Mouse (Mus musculus) hematopoietic stem cell, adult 5-6 weeks (primary cell): ENCODE results near the gene Apoc4. TPM values are rescaled to one million over a fixed set of nuclear protein-coding genes. Genes with fewer than 3 reads are reported as not detected.

Experiments
- ATAC-seq, 2 experiments: fragments of 125-278 bp in 1 of 2; replicated peaks in 1 of 2; 2 replicates each; pipeline ENCODE4 v1.8.0; 2016 to 2017; ENCODE audit warnings: inconsistent platforms in 2 of 2, mild to moderate bottlenecking in 2 of 2, moderate number of reproducible peaks in 2 of 2, low read depth in 1 of 2, moderate TSS enrichment in 1 of 2; ENCODE audit not compliant: low FRiP score in 2 of 2, poor library complexity in 2 of 2, severe bottlenecking in 2 of 2, insufficient read depth in 1 of 2, low TSS enrichment in 1 of 2
- total RNA-seq: library from RNA; stranded (forward); fragments of 172-1452, 232-1000 nt; gene quantifications from 2 replicates; pipeline ENCODE4 v1.2.3, GENCODE M21; 2017

Apoc4 gene
- total RNA-seq, 1 experiment from 2014 or later: not detected

DNA sequence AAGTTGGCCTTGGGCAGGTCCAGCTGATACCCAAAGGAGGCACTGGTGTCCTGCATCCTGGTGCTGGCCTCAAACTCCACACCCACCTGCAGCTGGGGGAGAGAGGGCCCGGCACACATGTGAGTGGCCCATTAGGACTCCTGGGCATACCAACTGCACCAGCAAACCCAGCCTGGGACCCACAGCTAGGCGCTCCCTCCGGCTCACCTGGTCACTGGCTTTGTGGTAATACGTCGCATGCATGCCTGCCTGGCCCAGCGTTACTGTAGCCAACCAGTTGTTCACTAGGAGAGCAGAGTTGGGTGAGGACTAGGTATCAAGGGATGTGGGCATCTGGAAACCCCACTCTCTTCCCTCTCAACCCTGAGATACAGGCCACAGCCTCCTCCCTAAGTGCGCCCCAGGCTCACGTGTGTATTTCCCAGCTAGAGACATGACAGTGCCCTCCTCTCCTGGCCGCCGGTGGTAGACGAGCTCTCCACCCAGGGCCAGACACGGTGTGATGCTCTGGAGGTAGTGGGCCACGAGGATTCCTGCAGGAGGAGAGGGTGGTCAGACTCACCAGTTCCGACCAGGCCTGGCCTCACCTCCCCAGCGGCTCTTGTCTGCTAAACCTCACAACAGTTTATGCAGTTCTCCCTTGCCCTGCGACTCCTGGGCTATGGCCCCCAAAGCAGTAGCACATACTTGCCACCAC, 21.7 kb upstream of the Apoc4 start:
- ATAC-seq: no peak

DNA sequence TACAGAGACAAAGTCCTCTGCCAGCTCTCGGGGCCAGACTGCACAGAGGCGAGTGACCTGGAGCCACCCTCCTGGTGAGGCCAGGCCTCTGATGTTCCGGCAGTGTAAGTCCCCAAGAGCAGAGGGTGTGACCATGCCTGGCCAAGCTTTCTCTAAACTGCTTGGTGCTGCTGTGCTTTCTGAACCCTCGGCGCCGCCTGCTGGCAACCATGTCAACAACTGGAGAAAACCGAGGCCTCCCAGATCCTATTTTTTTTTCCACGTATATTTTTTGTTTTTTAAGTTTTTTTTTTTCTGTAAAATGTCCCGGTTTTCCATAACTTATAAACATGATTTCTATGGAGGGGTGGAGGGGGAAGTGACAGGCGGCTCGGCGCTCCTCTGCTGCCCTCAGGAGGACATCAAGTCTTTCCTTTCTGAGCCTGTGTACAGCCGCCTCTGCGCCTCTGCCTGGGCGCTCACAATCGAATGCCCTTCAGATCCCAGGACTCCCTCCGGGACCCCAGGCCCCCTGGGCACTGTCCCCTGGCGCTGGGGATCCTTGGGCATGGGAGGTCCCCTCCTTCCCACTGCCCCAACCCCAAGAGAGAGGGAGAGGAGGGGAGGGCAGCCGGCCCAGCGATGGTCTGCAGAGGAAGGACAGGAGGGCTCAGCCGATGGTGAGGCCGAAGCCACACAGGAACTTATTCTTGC, 19.9 kb upstream of the Apoc4 start:
- ATAC-seq: peak; percentile 22 to 42; a peak in 1 of 4 replicates

DNA sequence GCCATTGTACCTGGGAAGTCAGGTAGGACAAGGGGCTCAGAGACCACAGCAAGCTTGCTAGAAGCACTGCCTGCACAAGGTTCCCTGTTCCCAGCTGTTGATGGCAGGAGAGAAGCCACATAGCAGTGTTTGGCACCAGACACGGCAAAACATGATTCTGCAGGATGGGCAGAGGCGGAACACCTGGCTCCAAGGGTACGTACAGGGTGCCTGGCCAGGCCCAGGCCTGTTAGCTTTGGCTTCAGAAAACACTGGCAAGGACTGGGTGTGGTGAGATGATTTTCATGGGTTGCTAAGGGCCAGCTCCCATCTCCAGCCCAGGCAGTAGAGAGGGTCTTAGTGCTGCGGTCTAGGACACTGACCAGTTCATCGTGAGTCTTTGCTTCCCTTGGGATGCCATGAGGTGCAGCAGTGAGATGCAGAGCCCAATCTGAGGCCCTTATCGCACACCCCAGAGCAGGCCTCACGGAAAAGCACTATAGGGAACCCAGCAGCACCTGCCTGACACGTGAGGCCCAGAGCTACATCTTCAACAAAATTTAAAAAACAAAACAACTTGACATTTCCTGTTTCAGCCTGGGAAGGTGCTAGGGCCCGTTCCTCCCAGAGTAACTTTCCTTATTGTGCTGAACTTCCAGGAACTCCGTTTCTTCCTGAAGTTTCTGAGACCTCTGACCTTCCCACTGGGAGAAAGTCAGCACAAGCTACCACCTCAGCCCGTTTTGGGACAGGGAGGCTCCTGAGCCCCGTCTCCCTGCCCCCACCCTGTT, 19.2 kb upstream of the Apoc4 start:
- no peak for ATAC-seq

DNA sequence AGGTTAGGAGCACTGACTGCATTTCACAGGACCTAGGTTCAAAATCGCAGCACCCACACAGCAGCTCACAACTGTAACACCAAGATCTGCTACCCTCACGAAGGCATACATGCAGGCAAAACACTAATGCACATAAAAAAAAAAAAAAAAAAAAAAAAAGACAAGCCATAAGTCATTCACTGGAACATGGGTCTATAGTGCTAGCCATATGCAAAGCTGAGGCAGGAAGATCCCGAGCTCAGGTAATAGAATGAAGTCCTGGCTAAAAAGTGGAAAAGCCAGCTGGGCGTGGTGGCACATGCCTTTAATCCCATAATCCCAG, 18.5 kb upstream of the Apoc4 start:
- no peak for ATAC-seq

DNA sequence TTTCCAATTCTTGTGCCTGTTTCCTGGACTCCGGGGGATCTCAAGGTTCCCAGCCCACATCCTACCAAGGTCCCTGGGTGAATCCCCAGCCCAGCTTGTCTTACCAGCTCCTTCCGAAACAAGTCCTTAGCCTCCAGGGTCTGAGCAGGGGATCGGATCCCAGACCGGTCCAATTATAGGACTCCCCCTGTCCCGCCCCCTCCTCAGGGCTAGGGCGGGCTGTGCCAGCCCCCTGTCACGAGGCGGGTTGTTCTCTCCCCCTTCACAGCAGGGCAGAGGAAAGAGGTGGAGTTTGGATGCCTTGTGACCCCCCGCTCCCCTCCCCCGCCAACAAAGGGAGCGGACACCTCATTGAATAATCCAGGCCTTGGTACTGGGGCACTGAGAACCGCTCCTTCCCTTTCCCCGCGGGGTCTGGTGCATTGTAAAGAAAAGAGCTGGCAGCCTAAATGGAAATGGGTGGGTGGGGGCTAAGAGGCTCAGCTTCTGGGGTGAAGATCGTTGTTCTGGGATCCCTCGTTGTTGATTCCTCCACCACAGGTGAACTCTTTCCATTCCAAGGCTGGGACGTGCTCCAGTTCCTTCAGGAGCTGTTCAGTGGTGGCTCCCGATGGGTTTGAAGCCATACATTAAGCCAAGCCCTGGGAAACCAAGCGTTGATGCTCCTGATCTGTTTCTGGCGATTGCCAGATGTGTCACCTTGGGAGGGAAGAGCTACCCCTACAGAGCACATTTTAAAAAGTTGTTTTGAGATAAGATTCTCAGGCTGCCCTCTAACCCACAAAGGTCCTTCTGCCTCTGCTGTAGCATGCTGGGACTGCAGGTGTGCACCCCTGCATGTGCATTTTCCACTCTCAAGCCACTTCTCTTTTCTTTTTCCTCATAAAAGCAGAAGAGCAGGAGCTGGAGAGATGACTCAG, 17.9 kb upstream of the Apoc4 start, which contains the start of gene Apoe:
Gene Apoe, minus strand, starts transcription at position 282 of the 920 bp plus-strand sequence.
- ATAC-seq: peak; percentile 52 to 63

DNA sequence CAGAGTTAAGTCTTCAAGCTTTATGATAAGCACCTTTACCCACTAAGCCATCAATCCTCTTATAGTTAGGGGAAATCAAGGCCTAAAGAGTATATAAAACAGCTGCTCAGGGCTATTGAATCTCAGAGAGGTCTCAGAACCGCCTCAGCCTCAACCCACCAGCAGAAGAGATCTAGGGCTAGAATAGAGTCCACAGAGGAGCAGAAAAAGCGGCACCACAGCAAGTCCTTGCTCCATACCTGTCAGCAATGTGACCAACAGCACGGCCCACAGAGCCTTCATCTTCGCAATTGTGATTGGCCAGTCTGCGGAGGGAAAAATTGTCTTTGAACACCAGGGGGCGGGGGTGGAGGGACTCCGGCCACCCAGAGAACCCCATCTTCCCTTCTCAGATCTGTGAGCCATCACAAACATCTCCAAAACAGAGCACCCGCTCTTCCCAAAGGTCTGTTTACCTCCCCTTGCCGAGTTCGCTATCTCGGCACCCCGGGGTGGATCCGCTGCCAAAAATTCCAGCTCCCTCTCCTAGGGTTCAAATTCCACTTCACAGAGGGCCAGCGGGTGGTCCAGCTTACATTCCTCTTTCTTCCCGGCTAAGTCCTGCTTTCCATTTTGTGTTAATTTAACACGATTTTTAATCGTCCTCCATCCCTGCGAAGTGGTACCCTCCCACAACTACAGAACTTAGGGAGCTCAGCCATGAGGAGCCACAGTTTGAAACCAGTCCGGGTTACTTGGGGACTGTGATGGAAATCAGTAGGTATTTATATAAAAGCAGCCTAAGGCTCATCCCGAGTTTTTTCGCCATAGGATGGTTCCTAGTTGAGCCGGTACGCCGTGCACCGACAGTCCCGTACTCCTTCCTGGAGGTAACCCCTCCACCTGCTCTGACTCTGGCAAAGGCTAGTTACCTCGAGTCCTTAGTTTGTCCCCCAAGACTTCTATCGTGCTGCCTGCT, 16.9 kb upstream of the Apoc4 start:
- ATAC-seq: peak in 1 of 2 experiments; percentile 16; a peak in 1 of 4 replicates

DNA sequence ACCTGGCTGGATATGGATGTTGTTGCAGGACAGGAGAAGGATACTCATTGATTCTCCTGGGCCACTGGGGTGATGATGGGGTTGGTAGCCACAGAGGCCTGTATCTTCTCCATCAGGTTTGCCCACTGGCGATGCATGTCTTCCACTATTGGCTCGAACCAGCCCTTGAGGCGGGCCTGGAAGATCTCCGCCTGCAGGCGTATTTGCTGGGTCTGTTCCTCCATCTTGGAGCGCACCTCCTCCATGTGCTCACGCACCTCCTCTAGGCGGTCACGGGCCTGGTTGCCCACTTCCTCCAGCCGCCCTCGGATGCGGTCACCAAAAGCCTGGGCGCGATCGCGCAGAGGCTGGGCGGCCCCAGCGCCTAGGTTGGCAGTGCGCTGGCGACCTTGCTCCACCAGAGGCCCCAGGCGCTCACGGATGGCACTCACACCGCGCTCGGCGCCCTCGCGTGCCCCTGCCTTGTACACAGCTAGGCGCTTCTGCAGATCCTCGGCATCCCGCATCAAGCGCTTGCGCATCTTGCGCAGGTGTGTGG, 15.1 kb upstream of the Apoc4 start:
- ATAC-seq: no peak

DNA sequence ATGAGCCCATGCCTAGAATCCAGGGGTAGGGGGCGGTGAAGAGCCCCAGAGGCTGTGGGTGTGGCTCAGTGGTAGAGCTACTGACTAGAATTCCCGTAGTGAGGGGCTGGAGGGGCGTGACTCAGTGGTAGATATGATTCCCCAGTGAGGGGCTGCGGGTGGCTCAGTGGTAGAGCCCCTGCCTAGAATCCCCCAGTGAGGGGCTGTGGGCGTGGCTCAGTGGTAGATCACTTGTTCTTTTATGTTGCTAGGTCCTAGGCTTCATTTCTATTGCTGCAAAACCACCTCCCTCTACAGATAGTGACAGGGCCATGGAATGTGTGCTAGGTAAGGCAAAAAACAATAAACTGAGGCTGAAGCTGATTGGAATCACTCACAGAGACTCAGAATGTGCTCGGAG, 14.6 kb upstream of the Apoc4 start:
- no peak for ATAC-seq

DNA sequence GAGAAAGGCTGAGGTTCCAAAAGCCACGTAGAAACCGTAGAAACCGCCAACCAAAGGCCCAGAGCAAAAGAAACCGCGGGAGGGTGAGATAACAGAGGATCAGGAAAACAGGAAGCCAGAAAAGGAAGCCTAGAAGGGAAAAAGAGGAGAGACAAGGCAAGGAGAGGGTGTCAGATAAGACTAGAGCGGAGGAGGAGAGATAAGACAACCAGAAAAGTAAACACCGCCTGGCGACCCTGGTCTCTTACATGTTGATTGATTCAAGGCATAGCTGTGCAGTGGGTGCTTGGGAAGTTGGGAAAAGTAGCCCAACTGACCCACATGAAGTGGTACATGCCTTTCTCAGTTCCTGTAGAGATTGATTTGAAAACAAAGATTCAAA, 13.9 kb upstream of the Apoc4 start:
- no peak for ATAC-seq

DNA sequence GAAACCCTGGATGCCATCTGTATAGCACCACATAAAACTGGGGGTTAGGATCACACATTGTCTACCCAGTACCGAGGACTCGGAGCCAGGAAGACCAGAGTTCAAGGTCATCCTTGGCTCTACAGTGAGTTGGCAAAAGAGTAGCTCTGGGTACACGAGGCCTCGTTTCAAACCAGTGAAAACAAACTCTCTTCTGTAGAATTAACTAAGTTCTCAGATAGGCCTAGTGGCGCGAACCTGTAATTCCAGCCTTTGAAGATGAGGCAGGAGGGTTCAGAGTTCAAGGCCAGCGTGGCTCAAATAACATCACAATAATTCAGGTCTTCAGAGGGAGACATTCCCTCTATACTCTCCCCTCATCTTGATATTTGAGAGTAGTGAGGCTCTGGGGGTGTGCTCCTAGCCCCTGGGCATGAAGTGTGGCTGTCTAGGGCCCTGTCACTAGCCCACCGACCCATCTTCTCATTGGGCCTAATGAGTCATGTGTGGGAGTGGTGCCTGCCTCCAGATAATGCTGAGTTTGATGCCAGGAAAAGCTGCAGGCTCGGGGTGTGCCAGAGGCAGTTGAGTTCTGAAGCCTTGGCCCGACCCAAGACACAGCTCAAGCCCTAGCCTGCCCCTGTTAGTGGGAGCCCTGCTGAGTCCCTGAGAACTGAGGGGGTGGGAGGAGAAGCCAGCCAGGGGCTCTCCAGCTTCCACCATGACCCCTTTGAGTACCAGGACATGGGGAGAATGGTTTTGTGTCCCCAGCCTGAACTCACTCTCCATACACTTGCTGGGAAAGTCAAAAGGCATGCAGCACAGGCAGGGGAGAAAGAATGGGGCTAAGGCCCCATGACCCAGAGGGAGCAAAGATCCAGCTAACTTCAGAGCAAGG, 13.3 kb upstream of the Apoc4 start:
- no peak for ATAC-seq

DNA sequence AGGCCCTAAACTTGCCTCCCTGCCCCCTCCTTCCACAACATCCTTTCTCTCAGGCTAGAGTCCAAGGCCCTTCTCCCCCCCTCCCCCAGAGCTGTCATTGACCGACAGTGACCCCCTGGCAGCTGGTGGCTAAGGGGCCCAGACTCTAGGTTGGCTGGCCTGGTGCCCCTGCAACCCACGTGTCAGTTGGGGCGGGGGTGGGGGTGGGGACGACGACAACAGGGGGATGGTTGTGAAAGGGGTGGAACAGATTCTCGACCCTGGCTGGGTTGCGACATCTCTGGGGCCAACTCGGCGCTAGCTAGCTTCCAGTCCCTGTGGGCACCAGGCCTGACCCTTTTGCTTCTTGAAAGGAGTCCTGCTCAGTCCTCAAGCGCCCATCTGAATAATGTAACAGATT, 12.1 kb upstream of the Apoc4 start:
- peak; percentile 20 to 28; a peak in 2 of 4 replicates for ATAC-seq

DNA sequence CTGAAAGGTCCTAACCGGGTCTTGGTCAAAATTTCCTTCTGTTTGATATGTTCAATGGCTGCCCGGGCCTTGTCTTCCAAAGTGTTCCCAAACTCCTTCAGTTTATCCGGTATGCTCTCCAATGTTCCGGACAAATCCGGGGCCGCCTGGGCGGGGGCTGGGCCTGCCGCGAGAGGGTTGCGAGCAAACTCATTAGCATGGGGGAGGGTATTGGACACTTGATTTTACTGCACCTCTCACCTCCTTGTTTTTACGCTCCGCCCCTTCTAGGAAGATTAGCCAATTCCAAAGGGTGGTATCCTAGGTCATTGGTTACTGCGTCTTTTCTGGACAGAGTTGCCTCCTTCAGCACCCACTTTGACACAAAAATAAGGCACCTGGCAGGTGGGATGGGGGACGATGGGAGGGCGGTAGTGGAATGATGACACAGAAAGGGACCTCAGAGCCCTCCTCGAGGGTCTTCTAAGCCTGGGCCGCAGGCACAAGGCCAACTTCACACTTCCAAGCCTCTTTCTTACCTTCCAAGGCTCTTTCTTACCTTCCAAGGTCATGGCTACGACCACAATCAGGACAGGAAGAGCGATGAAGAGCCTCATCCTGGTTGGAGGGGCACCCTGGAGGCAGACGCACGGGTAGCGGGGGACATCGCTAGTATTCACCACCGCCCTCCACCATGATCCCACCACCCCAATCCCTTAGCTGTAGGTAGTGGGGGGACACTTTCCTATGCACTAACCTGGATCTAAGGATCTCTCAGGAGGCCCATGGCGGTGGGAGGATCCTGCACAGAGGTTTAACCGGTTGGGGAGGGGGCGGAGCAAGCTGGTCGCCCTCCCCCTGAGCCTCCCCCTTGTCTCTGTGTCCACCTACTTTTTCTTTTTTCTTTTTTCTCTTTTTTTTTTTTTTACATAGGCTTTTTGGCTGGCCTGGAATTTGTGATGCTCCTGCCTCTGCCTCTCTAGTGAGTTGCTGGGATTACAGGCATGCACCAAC, 10.9 kb upstream of the Apoc4 start, which contains the start of gene Apoc1:
Gene Apoc1, minus strand, starts transcription at position 788 of the 993 bp plus-strand sequence.
- no peak for ATAC-seq

DNA sequence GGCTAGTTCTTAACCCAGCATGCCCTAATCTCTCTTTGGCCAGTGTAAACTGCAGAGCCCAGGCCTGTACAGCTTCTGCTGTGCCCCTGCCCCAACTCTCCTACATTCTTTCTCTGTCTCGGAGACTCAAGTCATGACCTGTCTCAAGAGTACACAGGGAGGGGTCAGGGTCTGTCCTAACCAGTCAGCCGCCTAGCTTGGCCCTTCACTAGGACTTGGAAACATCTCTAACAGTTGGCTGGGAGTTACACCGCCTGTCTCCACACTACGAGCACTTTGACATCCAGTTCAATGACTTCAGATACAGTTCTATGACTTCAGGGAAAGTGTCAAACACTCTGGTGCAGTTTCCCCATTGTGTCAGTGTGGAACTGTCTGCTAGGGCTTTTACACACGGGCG, 10.2 kb upstream of the Apoc4 start:
- ATAC-seq: no peak

DNA sequence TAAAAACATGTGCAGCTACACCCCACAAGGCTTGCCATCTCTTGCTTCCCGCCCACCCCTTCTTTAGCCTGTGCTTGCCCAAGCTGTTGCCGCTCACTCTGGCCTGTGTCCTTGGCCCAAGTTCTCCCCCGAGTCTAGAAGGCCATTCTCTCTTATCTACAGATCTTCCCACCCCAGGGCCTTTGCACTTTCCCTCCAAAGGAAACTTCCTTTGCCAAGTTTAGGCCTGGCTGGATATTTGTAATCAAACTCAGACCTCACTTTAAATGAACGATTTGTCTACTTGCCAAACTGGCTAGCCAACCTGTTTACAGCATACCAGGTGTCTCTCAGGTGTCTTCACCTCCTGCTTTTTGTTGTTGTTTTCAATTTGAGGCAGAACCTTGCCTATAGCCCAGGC, 9.6 kb upstream of the Apoc4 start:
- ATAC-seq: no peak
